Comparison of ENCODE assay signal across 8 mouse cellular contexts in the genomic region with DNA sequence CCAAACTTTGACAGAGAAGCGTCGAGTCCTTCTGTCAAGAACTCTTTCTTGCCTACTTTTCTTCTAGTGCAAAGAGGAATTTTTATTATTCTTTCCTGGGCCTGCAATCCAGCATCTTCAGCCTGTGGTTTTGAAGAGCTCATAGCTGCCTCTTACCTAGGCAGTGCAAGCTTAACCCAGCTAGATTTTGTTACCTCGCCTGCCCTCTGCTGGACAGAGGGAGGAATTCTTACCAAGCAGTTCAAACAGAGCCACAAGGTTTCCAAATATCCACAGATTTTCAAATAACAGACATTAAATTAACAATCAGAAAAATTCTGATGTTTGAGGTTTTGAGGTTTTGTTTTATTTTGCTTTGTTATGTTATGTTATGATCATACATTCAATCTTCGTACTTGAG.
DNase-seq lines count a peak whose midpoint lies in the region.

No protein-coding gene starts in this region.

- peak; percentile 67 for DNase-seq in A20 (ENCODE audit: low read depth, low spot score)
- DNase-seq in T-cell, adult 2 months (ENCODE audit: low spot score) = peak; percentile 28
- peak; percentile 84 to 85 for DNase-seq in cerebellum, postnatal 10 days
- peak; percentile 12 to 74 for DNase-seq in frontal cortex, postnatal 10 days (ENCODE audit: low spot score in 2 of 2)
- peak; percentile 58 to 73 for DNase-seq in kidney, postnatal 25 days
- peak; percentile 65 to 71 for DNase-seq in lung, adult 18-20 months
- DNase-seq in retina, postnatal 1 day = peak; percentile 80
- peak; percentile 14 for DNase-seq in urinary bladder, postnatal 10 days (ENCODE audit: low spot score)

Comparison
In these comparisons a context has a peak if more than half of its experiments do, and no peak if none do; other contexts are left out.
1. Peak in every context shown above with its lines: DNase-seq.
2. DNase-seq: peak in every context shown above with its lines; median percentile 84 in cerebellum, postnatal 10 days; 80 in retina, postnatal 1 day; 68 in lung, adult 18-20 months; 67 in A20; 66 in kidney, postnatal 25 days; 43 in frontal cortex, postnatal 10 days; 28 in T-cell, adult 2 months; 14 in urinary bladder, postnatal 10 days.